Mouse (Mus musculus): ENCODE data around the gene Rassf1. TPM values are rescaled to one million over a fixed set of nuclear protein-coding genes. Genes with fewer than 3 reads are reported as not detected.
A peak's percentile ranks its signal among the peaks of the same experiment; 100 is the strongest.

The Rassf1 gene
- polyA plus RNA-seq, 1 experiment from 2014 or later: 68.9 TPM

- WGBS: 1% methylated on average over 33 of the region's 33 CpGs
Measured at GRCm38 (mm10) chr9:107587833-107588639, 36.7 kb downstream of the Rassf1 start.

GRCm38 (mm10) chr9:107590058-107590772, 38.9 kb downstream of the Rassf1 start:
- Histone ChIP-seq H3K4me2 (replicated peaks; ENCODE audit: low read depth, low read length) (no peak overlapping the region), H3K36me3 (ENCODE audit: insufficient read depth, low read length) (peaks cover 49% of the 10 kb centered on the region)

More at GRCm38 (mm10) chr9:107587833-107588639, 36.7 kb downstream of the Rassf1 start:
- H3K4me3 ChIP-seq (ENCODE audit: low read length): peak overlapping the region; percentile 80
- peaks cover 13% of the 10 kb centered on the region for H3K4me1 ChIP-seq (ENCODE audit: insufficient read depth, low read length)
- H3K27ac ChIP-seq (ENCODE audit: low read length): peak overlapping the region; percentile 62; the same call in 1 of the 2 replicates
- H3K36me3 ChIP-seq (ENCODE audit: insufficient read depth, low read length): peaks cover 41% of the 10 kb centered on the region
- ATAC-seq (ENCODE audit: low FRiP score, low TSS enrichment): peak; percentile 46
- peak overlapping the region; percentile 76 for H3K9ac ChIP-seq (replicated peaks; ENCODE audit: low read length)
- H3K9me3 ChIP-seq (ENCODE audit: low read length): no peaks in the 10 kb centered on the region
- no peaks in the 10 kb centered on the region for H3K27me3 ChIP-seq (ENCODE audit: insufficient read depth, low read length)
- peak overlapping the region; percentile 95 for H3K4me2 ChIP-seq (replicated peaks; ENCODE audit: low read depth, low read length)

GRCm38 (mm10) chr9:107590773-107591060, 39.4 kb downstream of the Rassf1 start:
- Histone ChIP-seq H3K9ac (replicated peaks; ENCODE audit: low read length) (no peak overlapping the region), H3K27ac (ENCODE audit: low read length) (no peak overlapping the region), H3K36me3 (ENCODE audit: insufficient read depth, low read length) (peaks cover 47% of the 10 kb centered on the region), H3K9me3 (ENCODE audit: low read length) (no peaks in the 10 kb centered on the region), H3K4me1 (ENCODE audit: insufficient read depth, low read length) (peaks cover 13% of the 10 kb centered on the region), H3K4me3 (ENCODE audit: low read length) (no peak overlapping the region), H3K27me3 (ENCODE audit: insufficient read depth, low read length) (no peaks in the 10 kb centered on the region), H3K4me2 (replicated peaks; ENCODE audit: low read depth, low read length) (no peak overlapping the region)
- WGBS: 96% methylated on average over 6 of the region's 6 CpGs
- ATAC-seq (ENCODE audit: low FRiP score, low TSS enrichment): no peak

More at GRCm38 (mm10) chr9:107590058-107590772, 38.9 kb downstream of the Rassf1 start:
- WGBS: 86% methylated on average over 25 of the region's 25 CpGs
- Histone ChIP-seq H3K9me3 (ENCODE audit: low read length) (no peaks in the 10 kb centered on the region), H3K27ac (ENCODE audit: low read length) (no peak overlapping the region), H3K4me1 (ENCODE audit: insufficient read depth, low read length) (peaks cover 13% of the 10 kb centered on the region), H3K4me3 (ENCODE audit: low read length) (no peak overlapping the region), H3K27me3 (ENCODE audit: insufficient read depth, low read length) (no peaks in the 10 kb centered on the region), H3K9ac (replicated peaks; ENCODE audit: low read length) (no peak overlapping the region)
- ATAC-seq (ENCODE audit: low FRiP score, low TSS enrichment): no peak

GRCm38 (mm10) chr9:107593101-107593976, 42.0 kb downstream of the Rassf1 start:
- H3K36me3 ChIP-seq (ENCODE audit: insufficient read depth, low read length): peaks cover 47% of the 10 kb centered on the region
- ATAC-seq (ENCODE audit: low FRiP score, low TSS enrichment): no peak
- 88% methylated on average over 11 of the region's 11 CpGs for WGBS
- no peak overlapping the region for H3K27ac ChIP-seq (ENCODE audit: low read length)
- H3K9ac ChIP-seq (replicated peaks; ENCODE audit: low read length): no peak overlapping the region
- no peaks in the 10 kb centered on the region for H3K27me3 ChIP-seq (ENCODE audit: insufficient read depth, low read length)
- no peak overlapping the region for H3K4me3 ChIP-seq (ENCODE audit: low read length)
- H3K4me1 ChIP-seq (ENCODE audit: insufficient read depth, low read length): peaks cover 9% of the 10 kb centered on the region
- no peaks in the 10 kb centered on the region for H3K9me3 ChIP-seq (ENCODE audit: low read length)
- no peak overlapping the region for H3K4me2 ChIP-seq (replicated peaks; ENCODE audit: low read depth, low read length)

- Histone ChIP-seq H3K4me2 (replicated peaks; ENCODE audit: low read depth, low read length) (no peak overlapping the region), H3K4me3 (ENCODE audit: low read length) (no peak overlapping the region), H3K36me3 (ENCODE audit: insufficient read depth, low read length) (peaks cover 46% of the 10 kb centered on the region), H3K27me3 (ENCODE audit: insufficient read depth, low read length) (no peaks in the 10 kb centered on the region), H3K27ac (ENCODE audit: low read length) (no peak overlapping the region), H3K9me3 (ENCODE audit: low read length) (no peaks in the 10 kb centered on the region), H3K4me1 (ENCODE audit: insufficient read depth, low read length) (peaks cover 2% of the 10 kb centered on the region; the same call in 1 of the 2 replicates), H3K9ac (replicated peaks; ENCODE audit: low read length) (no peak overlapping the region)
- no peak for ATAC-seq (ENCODE audit: low FRiP score, low TSS enrichment)
- WGBS: 73% methylated on average over 8 of the region's 8 CpGs
Measured at GRCm38 (mm10) chr9:107594281-107595062, 43.1 kb downstream of the Rassf1 start.

GRCm38 (mm10) chr9:107596619-107597569, 45.5 kb downstream of the Rassf1 start:
- H3K4me3 ChIP-seq (ENCODE audit: low read length): no peak overlapping the region
- no peak overlapping the region for H3K27ac ChIP-seq (ENCODE audit: low read length)
- no peaks in the 10 kb centered on the region for H3K9me3 ChIP-seq (ENCODE audit: low read length)
- H3K4me2 ChIP-seq (replicated peaks; ENCODE audit: low read depth, low read length): no peak overlapping the region
- 83% methylated on average over 11 of the region's 11 CpGs for WGBS
- H3K36me3 ChIP-seq (ENCODE audit: insufficient read depth, low read length): peaks cover 26% of the 10 kb centered on the region
- no peaks in the 10 kb centered on the region for H3K27me3 ChIP-seq (ENCODE audit: insufficient read depth, low read length)
- ATAC-seq (ENCODE audit: low FRiP score, low TSS enrichment): no peak
- H3K9ac ChIP-seq (replicated peaks; ENCODE audit: low read length): no peak overlapping the region; the same call in 1 of the 2 replicates
- H3K4me1 ChIP-seq (ENCODE audit: insufficient read depth, low read length): peaks cover 4% of the 10 kb centered on the region

GRCm38 (mm10) chr9:107598385-107598784, 47.0 kb downstream of the Rassf1 start:
- H3K4me1 ChIP-seq (ENCODE audit: insufficient read depth, low read length): peaks cover 18% of the 10 kb centered on the region
- 68% methylated on average over 5 of the region's 5 CpGs for WGBS

GRCm38 (mm10) chr9:107599433-107599832, 48.1 kb downstream of the Rassf1 start:
- no peak for ATAC-seq (ENCODE audit: low FRiP score, low TSS enrichment)

More at GRCm38 (mm10) chr9:107598385-107598784, 47.0 kb downstream of the Rassf1 start:
- H3K4me2 ChIP-seq (replicated peaks; ENCODE audit: low read depth, low read length): no peak overlapping the region
- ATAC-seq (ENCODE audit: low FRiP score, low TSS enrichment): no peak
- no peaks in the 10 kb centered on the region for H3K9me3 ChIP-seq (ENCODE audit: low read length)
- H3K36me3 ChIP-seq (ENCODE audit: insufficient read depth, low read length): peaks cover 13% of the 10 kb centered on the region
- H3K4me3 ChIP-seq (ENCODE audit: low read length): no peak overlapping the region
- H3K27ac ChIP-seq (ENCODE audit: low read length): no peak overlapping the region
- H3K9ac ChIP-seq (replicated peaks; ENCODE audit: low read length): no peak overlapping the region
- H3K27me3 ChIP-seq (ENCODE audit: insufficient read depth, low read length): no peaks in the 10 kb centered on the region

More at GRCm38 (mm10) chr9:107599433-107599832, 48.1 kb downstream of the Rassf1 start:
- no peak overlapping the region for H3K4me2 ChIP-seq (replicated peaks; ENCODE audit: low read depth, low read length)
- WGBS: 79% methylated on average over 9 of the region's 9 CpGs
- no peaks in the 10 kb centered on the region for H3K9me3 ChIP-seq (ENCODE audit: low read length)
- no peak overlapping the region for H3K27ac ChIP-seq (ENCODE audit: low read length)
- no peak overlapping the region for H3K9ac ChIP-seq (replicated peaks; ENCODE audit: low read length)
- H3K27me3 ChIP-seq (ENCODE audit: insufficient read depth, low read length): no peaks in the 10 kb centered on the region
- H3K36me3 ChIP-seq (ENCODE audit: insufficient read depth, low read length): peaks cover 3% of the 10 kb centered on the region; the same call in 1 of the 2 replicates
- H3K4me3 ChIP-seq (ENCODE audit: low read length): no peak overlapping the region
- H3K4me1 ChIP-seq (ENCODE audit: insufficient read depth, low read length): peaks cover 28% of the 10 kb centered on the region
